Mouse (Mus musculus): Measurements from ENCODE around the gene Sprr1b.
"Not testable (repeated sequence)": the region's sequence is repeated elsewhere in the genome, so short reads cannot be mapped to it uniquely, and the experiment has no call there.

The Sprr1b gene

GRCm38 (mm10) chr3:92438689-92439088 lies at the start of gene Sprr1b:
TSS of gene Sprr1b (minus strand) at chr3:92438789.
- no peak for DNase-seq (ENCODE audit: low read depth, low spot score)

GRCm38 (mm10) chr3:92486307-92486706 lies 47.7 kb upstream of the Sprr1b start:
- DNase-seq (ENCODE audit: low read depth, low spot score): no peak

DNA sequence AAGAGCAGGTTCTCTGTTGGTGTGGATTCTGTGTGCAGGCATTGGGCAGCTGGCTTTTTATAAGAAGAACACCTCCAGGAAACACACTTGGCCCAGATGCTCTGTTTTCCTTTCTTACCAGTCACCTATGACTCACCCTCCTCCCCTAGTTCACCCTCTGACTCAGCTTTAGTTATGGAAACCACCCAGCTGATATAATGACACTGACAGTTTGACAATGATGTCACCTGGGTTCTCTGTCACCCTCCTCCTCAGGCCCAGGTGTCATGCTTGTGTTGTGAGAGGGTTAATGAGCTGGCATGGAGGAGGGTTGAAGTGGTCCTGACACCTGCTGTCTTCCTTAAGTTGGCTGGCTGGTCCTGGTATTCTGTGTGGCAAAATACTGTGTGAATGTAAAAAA lies 47.3 kb upstream of the Sprr1b start, which contains the start of gene Sprr1a:
Gene Sprr1a, minus strand, starts transcription at position 33 of the 400 bp plus-strand sequence.
- no peak for DNase-seq (ENCODE audit: low read depth, low spot score)

- not testable (repeated sequence) for DNase-seq (ENCODE audit: low read depth, low spot score)
Measured at GRCm38 (mm10) chr3:92481249-92481648, 42.7 kb upstream of the Sprr1b start.

DNA sequence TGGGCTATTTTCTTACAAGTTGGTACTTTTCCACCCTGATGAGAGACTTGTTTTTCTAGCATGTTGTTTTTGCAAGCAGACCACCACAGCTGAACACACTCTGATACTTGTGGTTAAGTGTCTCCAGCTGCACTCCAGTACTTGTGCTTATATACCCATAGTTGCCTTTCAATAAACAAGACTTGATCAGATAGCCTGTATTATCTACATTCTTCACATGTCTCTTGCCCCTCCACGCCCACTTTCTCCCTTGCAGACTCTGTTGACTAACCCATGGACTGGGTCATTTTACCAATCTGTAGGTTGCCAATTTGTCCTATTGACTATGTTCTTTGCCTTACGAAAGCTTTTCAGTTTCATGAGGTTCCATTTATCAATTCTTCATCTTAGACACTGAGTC lies 31.5 kb upstream of the Sprr1b start:
- DNase-seq (ENCODE audit: low read depth, low spot score): no peak

DNA sequence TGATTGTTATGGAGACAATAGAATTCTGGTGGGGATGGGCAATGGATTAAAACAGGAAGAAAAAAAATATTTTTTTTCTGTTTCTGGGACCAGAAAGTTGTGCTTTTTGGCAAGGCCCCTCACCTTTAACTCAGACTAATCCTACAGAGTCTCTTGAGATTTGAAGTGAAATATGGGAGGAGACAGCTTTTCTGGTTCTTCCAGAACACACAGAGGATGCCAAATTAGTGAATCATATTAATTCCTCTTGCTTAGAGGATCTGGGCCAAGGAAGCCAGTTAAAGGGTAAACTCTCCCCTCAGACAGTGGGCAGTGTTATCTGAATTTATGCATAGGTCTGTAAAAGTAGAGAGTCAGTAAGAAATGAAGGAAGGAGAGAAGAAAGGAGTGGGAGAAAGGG lies 28.8 kb upstream of the Sprr1b start:
- DNase-seq (ENCODE audit: low read depth, low spot score): no peak

- DNase-seq (ENCODE audit: low read depth, low spot score): no peak
Measured at GRCm38 (mm10) chr3:92466576-92466975, 28.0 kb upstream of the Sprr1b start.

GRCm38 (mm10) chr3:92458620-92459019 lies 20.0 kb upstream of the Sprr1b start, which contains the start of gene Sprr3:
TSS of gene Sprr3 (minus strand) at chr3:92458720.
- DNase-seq (ENCODE audit: low read depth, low spot score): no peak

DNA sequence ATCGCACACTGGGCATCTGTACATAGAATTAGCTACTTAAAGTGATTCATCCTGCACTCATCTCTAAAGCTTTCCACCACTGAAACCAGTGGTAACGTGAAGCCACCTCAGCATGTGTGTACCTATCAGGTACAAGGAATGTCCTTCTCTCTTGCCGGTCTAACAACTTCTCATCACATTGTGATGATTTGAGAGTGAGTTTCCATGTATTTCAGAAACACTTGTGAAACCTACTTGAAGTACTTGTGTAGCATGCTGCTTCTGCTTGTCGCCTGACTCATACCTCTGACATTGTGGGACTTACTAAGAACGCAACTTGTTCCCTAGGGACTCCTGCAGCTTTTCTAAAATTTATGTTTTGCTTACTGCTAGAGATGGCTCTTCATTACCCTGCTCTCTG lies 16.6 kb upstream of the Sprr1b start:
- no peak for DNase-seq (ENCODE audit: low read depth, low spot score)

GRCm38 (mm10) chr3:92440177-92440576 lies 1.6 kb upstream of the Sprr1b start:
- DNase-seq (ENCODE audit: low read depth, low spot score): no peak

GRCm38 (mm10) chr3:92432282-92432681 lies 6.3 kb downstream of the Sprr1b start, which contains the start of gene Sprr2k:
TSS of gene Sprr2k (plus strand) at chr3:92432582.
- no peak for DNase-seq (ENCODE audit: low read depth, low spot score)

DNA sequence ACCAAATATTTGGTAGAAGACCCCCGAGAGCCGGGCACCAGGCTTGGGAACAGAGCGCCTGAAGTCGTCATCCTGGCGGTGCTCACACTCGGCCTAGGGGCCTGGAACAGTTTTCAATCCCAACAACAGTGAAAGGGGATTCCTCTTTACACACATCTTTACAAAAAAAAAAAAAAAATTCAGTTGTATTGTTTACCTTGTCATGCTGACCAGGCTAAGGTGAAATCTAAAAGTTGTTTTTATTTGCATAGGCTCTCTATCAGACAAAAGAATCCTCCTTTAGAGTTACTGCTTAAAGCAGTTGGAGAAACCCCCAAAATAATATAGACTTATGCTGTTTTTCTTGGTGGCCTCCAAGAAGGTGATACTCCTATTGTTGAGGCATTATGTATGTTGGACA lies 9.3 kb downstream of the Sprr1b start, which contains the start of gene Gm9774:
Gene Gm9774, minus strand, starts transcription at position 101 of the 400 bp plus-strand sequence.
- no peak for DNase-seq (ENCODE audit: low read depth, low spot score)

DNA sequence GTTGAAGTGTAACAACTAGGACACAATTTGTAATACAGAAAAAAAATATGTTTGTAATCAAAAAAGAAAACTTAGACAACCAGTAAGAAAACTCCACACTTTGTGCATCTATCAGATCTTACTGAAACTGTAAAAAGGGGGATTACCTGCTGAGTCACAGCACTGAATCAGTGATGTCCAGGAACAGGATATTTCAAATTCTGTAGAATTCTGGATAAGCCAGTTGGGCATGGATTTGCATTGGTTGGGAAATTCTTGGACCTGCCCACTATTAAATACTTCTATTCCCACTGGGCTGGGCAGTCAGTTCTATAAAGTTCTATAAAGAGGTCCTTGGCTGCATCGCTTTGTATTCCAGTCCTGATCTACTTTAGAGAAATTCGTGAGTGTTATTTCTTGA lies 20.8 kb downstream of the Sprr1b start, which contains the start of gene Sprr2j-ps:
Gene Sprr2j-ps, plus strand, starts transcription at position 301 of the 400 bp plus-strand sequence.
- no peak for DNase-seq (ENCODE audit: low read depth, low spot score)

DNA sequence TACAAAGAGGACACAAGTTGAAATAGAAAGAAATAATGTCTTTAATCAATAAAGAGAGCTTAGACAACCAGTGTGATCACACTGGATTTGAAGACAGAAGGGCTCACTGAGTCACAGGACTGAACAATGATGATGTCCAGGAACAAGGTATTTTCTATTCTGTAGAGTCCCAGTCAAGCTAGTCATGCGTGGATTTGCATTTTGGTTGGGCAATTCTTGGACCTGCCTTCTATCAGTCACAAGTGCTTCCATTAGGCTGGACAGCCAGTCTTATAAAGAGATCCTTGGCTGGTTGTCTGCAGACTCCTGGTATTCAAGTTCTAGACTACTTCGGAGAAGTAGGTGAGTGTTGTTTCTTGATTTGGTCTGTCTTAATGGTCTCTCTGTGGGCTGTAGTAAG lies 30.9 kb downstream of the Sprr1b start, which contains the start of gene Sprr2i:
Gene Sprr2i, plus strand, starts transcription at position 301 of the 400 bp plus-strand sequence.
- no peak for DNase-seq (ENCODE audit: low read depth, low spot score)

GRCm38 (mm10) chr3:92394301-92394700 lies 44.3 kb downstream of the Sprr1b start:
- no peak for DNase-seq (ENCODE audit: low read depth, low spot score)
